Mouse (Mus musculus): Measurements from ENCODE around the gene Plod1. TPM values are rescaled to one million over a fixed set of nuclear protein-coding genes. Genes with fewer than 3 reads are reported as not detected.

Gene Plod1
- polyA plus RNA-seq, 1 experiment from 2014 or later, result 46.9 TPM

GRCm38 (mm10) chr4:147937021-147937420 is 454 bp upstream of the Plod1 start:
- H3K36me3 ChIP-seq, result peaks cover 3% of the 10 kb centered on the region; the same call in 1 of the 2 replicates
- H3K9me3 ChIP-seq (replicated peaks), result no peaks in the 10 kb centered on the region
- ATAC-seq (ENCODE audit: insufficient number of reproducible peaks, low FRiP score), result no peak
- peak overlapping the region; percentile 83 for H3K4me3 ChIP-seq
- peaks cover 51% of the 10 kb centered on the region for H3K4me1 ChIP-seq (replicated peaks)
- H3K27me3 ChIP-seq (replicated peaks), result no peaks in the 10 kb centered on the region
- H3K9ac ChIP-seq, result peak overlapping the region; percentile 90
- H3K4me2 ChIP-seq, result peak overlapping the region; percentile 88
- H3K27ac ChIP-seq (ENCODE audit: poor library complexity, severe bottlenecking), result no peak overlapping the region
- 33% methylated on average over 3 of the region's 3 CpGs for WGBS

- H3K27me3 ChIP-seq (replicated peaks), result no peaks in the 10 kb centered on the region
- H3K4me3 ChIP-seq, result peak overlapping the region; percentile 83
- no peak for ATAC-seq (ENCODE audit: insufficient number of reproducible peaks, low FRiP score)
- H3K27ac ChIP-seq (ENCODE audit: poor library complexity, severe bottlenecking), result peak overlapping the region; percentile 86; the same call in 1 of the 2 replicates
- peak overlapping the region; percentile 88 for H3K4me2 ChIP-seq
- H3K9ac ChIP-seq, result peak overlapping the region; percentile 90
- WGBS, result 17% methylated on average over 9 of the region's 9 CpGs
- H3K36me3 ChIP-seq, result peaks cover 9% of the 10 kb centered on the region
- peaks cover 44% of the 10 kb centered on the region for H3K4me1 ChIP-seq (replicated peaks)
- H3K9me3 ChIP-seq (replicated peaks), result no peaks in the 10 kb centered on the region
Observed at GRCm38 (mm10) chr4:147935904-147936303, 663 bp downstream of the Plod1 start.

GRCm38 (mm10) chr4:147934611-147935010 is 2.0 kb downstream of the Plod1 start:
- Histone ChIP-seq H3K4me2 (no peak overlapping the region), H3K36me3 (peaks cover 22% of the 10 kb centered on the region), H3K4me3 (no peak overlapping the region), H3K9ac (no peak overlapping the region), H3K27ac (ENCODE audit: poor library complexity, severe bottlenecking) (no peak overlapping the region), H3K4me1 (replicated peaks) (peaks cover 38% of the 10 kb centered on the region), H3K9me3 (replicated peaks) (no peaks in the 10 kb centered on the region), H3K27me3 (replicated peaks) (no peaks in the 10 kb centered on the region)
- 80% methylated on average over 4 of the region's 4 CpGs for WGBS
- no peak for ATAC-seq (ENCODE audit: insufficient number of reproducible peaks, low FRiP score)

GRCm38 (mm10) chr4:147934134-147934533 is 2.4 kb downstream of the Plod1 start:
- ATAC-seq (ENCODE audit: insufficient number of reproducible peaks, low FRiP score), result no peak
- Histone ChIP-seq H3K27ac (ENCODE audit: poor library complexity, severe bottlenecking) (no peak overlapping the region), H3K36me3 (peaks cover 27% of the 10 kb centered on the region), H3K4me2 (no peak overlapping the region), H3K27me3 (replicated peaks) (no peaks in the 10 kb centered on the region), H3K4me1 (replicated peaks) (peaks cover 38% of the 10 kb centered on the region), H3K9ac (0 out of 2 replicates have a peak overlapping the region, but pooled peaks have one; percentile 29), H3K4me3 (no peak overlapping the region), H3K9me3 (replicated peaks) (no peaks in the 10 kb centered on the region)
- WGBS, result 51% methylated on average over 3 of the region's 3 CpGs

- Histone ChIP-seq H3K9ac (no peak overlapping the region), H3K36me3 (peaks cover 39% of the 10 kb centered on the region), H3K27ac (ENCODE audit: poor library complexity, severe bottlenecking) (no peak overlapping the region), H3K27me3 (replicated peaks) (no peaks in the 10 kb centered on the region), H3K4me3 (no peak overlapping the region), H3K4me1 (replicated peaks) (peaks cover 30% of the 10 kb centered on the region), H3K4me2 (no peak overlapping the region), H3K9me3 (replicated peaks) (no peaks in the 10 kb centered on the region)
- 88% methylated on average over 14 of the region's 14 CpGs for WGBS
- no peak for ATAC-seq (ENCODE audit: insufficient number of reproducible peaks, low FRiP score)
Observed at GRCm38 (mm10) chr4:147930946-147931345, 5.6 kb downstream of the Plod1 start.

GRCm38 (mm10) chr4:147928540-147928939 is 8.0 kb downstream of the Plod1 start:
- peaks cover 61% of the 10 kb centered on the region for H3K36me3 ChIP-seq
- no peak overlapping the region for H3K4me2 ChIP-seq
- no peaks in the 10 kb centered on the region for H3K27me3 ChIP-seq (replicated peaks)
- no peak overlapping the region for H3K4me3 ChIP-seq
- peaks cover 15% of the 10 kb centered on the region for H3K4me1 ChIP-seq (replicated peaks)
- 80% methylated on average over 7 of the region's 7 CpGs for WGBS
- H3K27ac ChIP-seq (ENCODE audit: poor library complexity, severe bottlenecking), result no peak overlapping the region
- H3K9me3 ChIP-seq (replicated peaks), result no peaks in the 10 kb centered on the region; the same call in 1 of the 2 replicates
- no peak for ATAC-seq (ENCODE audit: insufficient number of reproducible peaks, low FRiP score)
- no peak overlapping the region for H3K9ac ChIP-seq

GRCm38 (mm10) chr4:147928136-147928535 is 8.4 kb downstream of the Plod1 start:
- Histone ChIP-seq H3K36me3 (peaks cover 65% of the 10 kb centered on the region), H3K27ac (ENCODE audit: poor library complexity, severe bottlenecking) (no peak overlapping the region), H3K9ac (no peak overlapping the region), H3K9me3 (replicated peaks) (no peaks in the 10 kb centered on the region; the same call in 1 of the 2 replicates), H3K4me3 (no peak overlapping the region), H3K4me1 (replicated peaks) (peaks cover 11% of the 10 kb centered on the region), H3K4me2 (no peak overlapping the region), H3K27me3 (replicated peaks) (no peaks in the 10 kb centered on the region)
- no peak for ATAC-seq (ENCODE audit: insufficient number of reproducible peaks, low FRiP score)
- 12% methylated on average over 9 of the region's 9 CpGs for WGBS

GRCm38 (mm10) chr4:147927705-147928104 is 8.9 kb downstream of the Plod1 start:
- no peaks in the 10 kb centered on the region; the same call in 1 of the 2 replicates for H3K9me3 ChIP-seq (replicated peaks)
- H3K4me2 ChIP-seq, result no peak overlapping the region
- no peak overlapping the region for H3K27ac ChIP-seq (ENCODE audit: poor library complexity, severe bottlenecking)
- WGBS, result 30% methylated on average over 8 of the region's 8 CpGs
- no peak overlapping the region for H3K9ac ChIP-seq
- H3K4me3 ChIP-seq, result no peak overlapping the region
- no peaks in the 10 kb centered on the region for H3K27me3 ChIP-seq (replicated peaks)
- H3K4me1 ChIP-seq (replicated peaks), result peaks cover 11% of the 10 kb centered on the region
- 0 out of 2 replicates have a peak, but pooled peaks have one; percentile 30 for ATAC-seq (ENCODE audit: insufficient number of reproducible peaks, low FRiP score)
- H3K36me3 ChIP-seq, result peaks cover 70% of the 10 kb centered on the region

- no peak overlapping the region for H3K4me3 ChIP-seq
- H3K27ac ChIP-seq (ENCODE audit: poor library complexity, severe bottlenecking), result no peak overlapping the region
- no peak overlapping the region for H3K9ac ChIP-seq
- peaks cover 3% of the 10 kb centered on the region for H3K4me1 ChIP-seq (replicated peaks)
- no peak overlapping the region for H3K4me2 ChIP-seq
- no peaks in the 10 kb centered on the region for H3K27me3 ChIP-seq (replicated peaks)
- 75% methylated on average over 11 of the region's 11 CpGs for WGBS
- peaks cover 76% of the 10 kb centered on the region for H3K36me3 ChIP-seq
- no peak for ATAC-seq (ENCODE audit: insufficient number of reproducible peaks, low FRiP score)
- no peaks in the 10 kb centered on the region; the same call in 1 of the 2 replicates for H3K9me3 ChIP-seq (replicated peaks)
Observed at GRCm38 (mm10) chr4:147922341-147922740, 14.2 kb downstream of the Plod1 start.

GRCm38 (mm10) chr4:147920973-147921372 is 15.6 kb downstream of the Plod1 start:
- peaks cover 81% of the 10 kb centered on the region for H3K36me3 ChIP-seq
- no peak overlapping the region for H3K4me2 ChIP-seq
- peaks cover 3% of the 10 kb centered on the region for H3K4me1 ChIP-seq (replicated peaks)
- ATAC-seq (ENCODE audit: insufficient number of reproducible peaks, low FRiP score), result no peak
- no peak overlapping the region for H3K4me3 ChIP-seq
- H3K9ac ChIP-seq, result no peak overlapping the region
- WGBS, result 44% methylated on average over 10 of the region's 10 CpGs
- no peaks in the 10 kb centered on the region for H3K27me3 ChIP-seq (replicated peaks)
- no peak overlapping the region for H3K27ac ChIP-seq (ENCODE audit: poor library complexity, severe bottlenecking)
- H3K9me3 ChIP-seq (replicated peaks), result no peaks in the 10 kb centered on the region; the same call in 1 of the 2 replicates

- ATAC-seq (ENCODE audit: insufficient number of reproducible peaks, low FRiP score), result no peak
- H3K4me3 ChIP-seq, result no peak overlapping the region
- H3K27me3 ChIP-seq (replicated peaks), result no peaks in the 10 kb centered on the region
- H3K27ac ChIP-seq (ENCODE audit: poor library complexity, severe bottlenecking), result no peak overlapping the region
- peaks cover 3% of the 10 kb centered on the region for H3K4me1 ChIP-seq (replicated peaks)
- no peaks in the 10 kb centered on the region for H3K9me3 ChIP-seq (replicated peaks)
- H3K9ac ChIP-seq, result no peak overlapping the region
- WGBS, result 60% methylated on average over 7 of the region's 7 CpGs
- no peak overlapping the region for H3K4me2 ChIP-seq
- H3K36me3 ChIP-seq, result peaks cover 80% of the 10 kb centered on the region
Observed at GRCm38 (mm10) chr4:147918459-147919121, 18.0 kb downstream of the Plod1 start.

Measured in heart, embryonic 12.5 days (tissue).